Mouse (Mus musculus) forebrain, embryonic 11.5 days (tissue): ENCODE data around the gene Cdc25b. TPM values are rescaled to one million over a fixed set of nuclear protein-coding genes. Genes with fewer than 3 reads are reported as not detected.
A peak's percentile ranks its signal among the peaks of the same experiment; 100 is the strongest.

ENCODE experiments used
- ATAC-seq: fragments of 200-750 bp; cut with Nextera tagmentation; replicated peaks from 2 replicates; pipeline ENCODE4 v1.8.0; 2017; ENCODE audit warnings: moderate TSS enrichment; ENCODE audit not compliant: low FRiP score
- DNase-seq: peaks from one replicate; pipeline ENCODE4 v3.0.0-alpha.2; 2017; ENCODE audit warnings: low spot score
- H3K27ac ChIP-seq: fragments of 300-500 bp; sonication (generic); 2 replicates; pipeline ENCODE4 v1.5.1; 2014; ENCODE audit warnings: low read depth, low read length
- H3K27me3 ChIP-seq: fragments of 300-500 bp; sonication (generic); 2 replicates; pipeline ENCODE4 v1.6.1; 2014; ENCODE audit warnings: mild to moderate bottlenecking, low read length, mixed read lengths; ENCODE audit not compliant: control insufficient read depth, insufficient read depth
- H3K36me3 ChIP-seq: fragments of 300-500 bp; sonication (generic); 2 replicates; pipeline ENCODE4 v1.6.1; 2014; ENCODE audit warnings: mild to moderate bottlenecking, low read length, moderate library complexity, mixed read lengths; ENCODE audit not compliant: control insufficient read depth, insufficient read depth
- H3K4me1 ChIP-seq: fragments of 300-500 bp; sonication (generic); replicated peaks from 2 replicates; pipeline ENCODE4 v1.6.1; 2014; ENCODE audit warnings: low read length, mixed read lengths; ENCODE audit not compliant: control insufficient read depth, insufficient read depth
- H3K4me2 ChIP-seq: fragments of 300-500 bp; sonication (generic); 2 replicates; pipeline ENCODE4 v1.6.1; 2014; ENCODE audit warnings: low read depth, mild to moderate bottlenecking, low read length, moderate library complexity, mixed read lengths; ENCODE audit not compliant: severe bottlenecking
- H3K4me3 ChIP-seq: fragments of 300-500 bp; sonication (generic); 2 replicates; pipeline ENCODE4 v1.5.1; 2014; ENCODE audit warnings: low read depth, low read length
- H3K9ac ChIP-seq: fragments of 300-500 bp; sonication (generic); 2 replicates; pipeline ENCODE4 v1.6.1; 2014; ENCODE audit warnings: low read length
- H3K9me3 ChIP-seq: fragments of 300-500 bp; sonication (generic); 2 replicates; pipeline ENCODE4 v1.6.1; 2016; ENCODE audit warnings: low read length, mixed read lengths; ENCODE audit not compliant: control insufficient read depth
- WGBS: fragments of 180-500 bp; shearing (Covaris S2); extraction: QIAGEN DNeasy Blood & Tissue Kit; methylation state at CpG from one replicate; pipeline ENCODE4 v1.1.7; 2014; 5-methylcytosine and 5-hydroxymethylcytosine counted together
- polyA plus RNA-seq: library from polyadenylated mRNA; unstranded; fragments of >200 nt; fragmentation: Nextera tagmentation; extraction: Ambion mirVana; gene quantifications from 2 replicates; pipeline ENCODE4 v1.2.1, GENCODE M21; 2014

Gene Cdc25b
- polyA plus RNA-seq, 1 experiment from 2014 or later = 92.2 TPM

GRCm38 (mm10) chr2:131206778-131207177, 20.0 kb downstream of the Cdc25b start, which contains the start of gene Ap5s1:
TSS of gene Ap5s1 (plus strand) at chr2:131207078.
- WGBS = 86% methylated on average over 4 of the region's 4 CpGs

GRCm38 (mm10) chr2:131208356-131208755, 21.6 kb downstream of the Cdc25b start:
- Histone ChIP-seq H3K4me1 (peaks cover 5% of the 10 kb centered on the region), H3K27me3 (no peaks in the 10 kb centered on the region), H3K36me3 (no peaks in the 10 kb centered on the region; the same call in 1 of the 2 replicates), H3K27ac (no peak overlapping the region), H3K9me3 (no peaks in the 10 kb centered on the region), H3K4me3 (no peak overlapping the region), H3K4me2 (no peak overlapping the region), H3K9ac (no peak overlapping the region)
- WGBS = 92% methylated on average over 2 of the region's 2 CpGs
- DNase-seq (no peak), ATAC-seq (no peak)

More at GRCm38 (mm10) chr2:131206778-131207177, 20.0 kb downstream of the Cdc25b start, which contains the start of gene Ap5s1:
- Histone ChIP-seq H3K36me3 (no peaks in the 10 kb centered on the region), H3K4me1 (peaks cover 5% of the 10 kb centered on the region), H3K4me2 (no peak within 1 kb of the TSS), H3K9ac (no peak within 1 kb of the TSS), H3K9me3 (no peaks in the 10 kb centered on the region), H3K4me3 (no peak within 1 kb of the TSS), H3K27ac (no peak within 1 kb of the TSS), H3K27me3 (no peaks in the 10 kb centered on the region)
- DNase-seq (no peak), ATAC-seq (no peak)

- 75% methylated on average over 4 of the region's 4 CpGs for WGBS
- peaks cover 5% of the 10 kb centered on the region for H3K4me1 ChIP-seq
- H3K9me3 ChIP-seq = no peaks in the 10 kb centered on the region
- no peaks in the 10 kb centered on the region; the same call in 1 of the 2 replicates for H3K36me3 ChIP-seq
- peak overlapping the region; percentile 77 for H3K9ac ChIP-seq
- no peak overlapping the region for H3K27ac ChIP-seq
- no peaks in the 10 kb centered on the region for H3K27me3 ChIP-seq
- no peak for ATAC-seq
- peak overlapping the region; percentile 68; the same call in 1 of the 2 replicates for H3K4me2 ChIP-seq
- no peak for DNase-seq
- H3K4me3 ChIP-seq = peak overlapping the region; percentile 54; the same call in 1 of the 2 replicates
Measured at GRCm38 (mm10) chr2:131209125-131209795, 22.5 kb downstream of the Cdc25b start.

GRCm38 (mm10) chr2:131209969-131210792, 23.4 kb downstream of the Cdc25b start:
- H3K36me3 ChIP-seq = no peaks in the 10 kb centered on the region; the same call in 1 of the 2 replicates
- 2% methylated on average over 50 of the region's 50 CpGs for WGBS
- DNase-seq = peak; percentile 96
- peak overlapping the region; percentile 54 for H3K4me3 ChIP-seq
- peak; percentile 98 for ATAC-seq
- H3K27ac ChIP-seq = peak overlapping the region; percentile 64
- H3K4me2 ChIP-seq = peak overlapping the region; percentile 68
- H3K27me3 ChIP-seq = no peaks in the 10 kb centered on the region
- H3K9ac ChIP-seq = peak overlapping the region; percentile 77
- peaks cover 5% of the 10 kb centered on the region for H3K4me1 ChIP-seq
- H3K9me3 ChIP-seq = no peaks in the 10 kb centered on the region

DNA sequence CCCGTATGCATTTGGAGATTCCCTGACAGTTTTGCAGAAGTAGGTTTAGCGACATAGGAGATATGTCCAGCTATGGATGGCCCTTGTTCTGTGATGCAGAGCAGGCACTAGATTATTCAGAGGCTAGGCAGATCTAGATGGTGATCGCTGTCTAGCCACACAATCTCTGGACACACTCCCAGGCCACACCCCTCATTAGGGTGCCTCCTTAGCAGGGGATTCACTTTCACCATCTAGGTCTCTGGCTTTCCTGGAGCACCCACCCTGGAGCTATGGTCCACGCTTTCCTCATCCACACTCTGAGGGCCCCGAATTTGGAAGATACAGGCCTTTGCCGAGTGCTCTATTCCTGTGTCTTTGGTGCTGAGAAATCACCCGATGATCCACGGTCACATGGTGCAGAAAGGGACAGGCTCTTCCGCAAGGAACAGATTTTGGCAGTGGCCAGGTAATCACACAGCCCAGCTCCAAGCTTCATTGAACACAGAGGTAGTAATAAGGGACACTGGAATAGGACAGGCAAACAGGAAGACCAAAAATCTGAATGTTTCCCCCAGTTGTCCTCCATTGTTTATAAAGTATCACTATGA, 24.4 kb downstream of the Cdc25b start:
- Histone ChIP-seq H3K27ac (no peak overlapping the region), H3K4me2 (peak overlapping the region; percentile 68), H3K27me3 (no peaks in the 10 kb centered on the region), H3K36me3 (no peaks in the 10 kb centered on the region; the same call in 1 of the 2 replicates), H3K9ac (peak overlapping the region; percentile 77), H3K4me3 (peak overlapping the region; percentile 54), H3K9me3 (no peaks in the 10 kb centered on the region), H3K4me1 (peaks cover 5% of the 10 kb centered on the region)
- ATAC-seq (no peak), DNase-seq (no peak)
- WGBS = 74% methylated on average over 9 of the region's 9 CpGs

DNA sequence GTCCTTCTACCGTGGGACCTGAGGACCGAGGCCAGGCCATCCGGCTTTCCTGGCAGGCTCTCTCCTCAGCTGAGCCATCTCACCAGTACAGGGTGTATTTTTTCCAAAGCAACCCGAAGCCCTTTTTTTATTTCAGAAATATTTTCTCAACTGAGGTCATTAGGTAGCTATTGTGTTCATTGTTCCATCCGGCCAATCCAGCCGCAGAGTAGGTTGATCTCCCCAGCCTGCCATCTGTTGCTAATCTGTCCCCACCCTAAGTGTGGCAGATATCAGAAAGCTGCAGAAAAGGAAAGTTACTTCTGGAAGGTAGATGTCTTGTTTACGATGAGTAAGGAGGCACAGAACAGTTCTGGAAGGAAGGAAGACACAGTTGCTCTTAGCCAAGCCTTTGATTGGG, 27.0 kb downstream of the Cdc25b start:
- Histone ChIP-seq H3K36me3 (no peaks in the 10 kb centered on the region; the same call in 1 of the 2 replicates), H3K4me1 (peaks cover 5% of the 10 kb centered on the region), H3K27me3 (no peaks in the 10 kb centered on the region), H3K4me2 (no peak overlapping the region), H3K9ac (no peak overlapping the region), H3K4me3 (no peak overlapping the region), H3K9me3 (no peaks in the 10 kb centered on the region), H3K27ac (no peak overlapping the region)
- DNase-seq (no peak), ATAC-seq (no peak)
- 87% methylated on average over 7 of the region's 7 CpGs for WGBS

- WGBS = 86% methylated on average over 7 of the region's 7 CpGs
- no peak for ATAC-seq
- peaks cover 1% of the 10 kb centered on the region; the same call in 1 of the 2 replicates for H3K4me1 ChIP-seq
- H3K9ac ChIP-seq = no peak overlapping the region
- H3K36me3 ChIP-seq = no peaks in the 10 kb centered on the region; the same call in 1 of the 2 replicates
- H3K27me3 ChIP-seq = no peaks in the 10 kb centered on the region
- no peak overlapping the region for H3K4me2 ChIP-seq
- H3K27ac ChIP-seq = no peak overlapping the region
- H3K9me3 ChIP-seq = no peaks in the 10 kb centered on the region
- H3K4me3 ChIP-seq = no peak overlapping the region
- DNase-seq = no peak
Measured at GRCm38 (mm10) chr2:131215941-131216858, 29.5 kb downstream of the Cdc25b start.
